Mouse (Mus musculus) adrenal gland, adult 18-20 months (tissue): ENCODE results near the gene Wdr49. TPM values are rescaled to one million over a fixed set of nuclear protein-coding genes. Genes with fewer than 3 reads are reported as not detected.
"Not testable (repeated sequence)": the region's sequence is repeated elsewhere in the genome, so short reads cannot be mapped to it uniquely, and the experiment has no call there.

ENCODE experiments used
- DNase-seq, 2 experiments: peaks; one replicate each; pipeline ENCODE4 v3.0.0; 2021 to 2022; ENCODE audit warnings: low spot score in 2 of 2
- total RNA-seq, 2 experiments: library from RNA; stranded (reverse); gene quantifications; 1 replicate in 1 of 2; 2 replicates in 1 of 2; pipeline ENCODE4 v1.2.3; 2021

Gene Wdr49
- total RNA-seq, 2 experiments from 2014 or later, result not detected

- DNase-seq, result no peak
Observed at GRCm38 (mm10) chr3:75304621-75305020, 177.3 kb downstream of the Wdr49 start.

- no peak for DNase-seq
Observed at GRCm38 (mm10) chr3:75301072-75301471, 180.9 kb downstream of the Wdr49 start.

GRCm38 (mm10) chr3:75299464-75299863 lies 182.5 kb downstream of the Wdr49 start:
- not testable (repeated sequence) for DNase-seq

GRCm38 (mm10) chr3:75297758-75298111 lies 184.2 kb downstream of the Wdr49 start:
- no peak for DNase-seq

- DNase-seq, result no peak
Observed at GRCm38 (mm10) chr3:75297026-75297757, 184.8 kb downstream of the Wdr49 start.

GRCm38 (mm10) chr3:75293243-75293642 lies 188.7 kb downstream of the Wdr49 start:
- no peak for DNase-seq

- DNase-seq, result no peak
Observed at GRCm38 (mm10) chr3:75277455-75277854, 204.5 kb downstream of the Wdr49 start.

- DNase-seq, result no peak
Observed at GRCm38 (mm10) chr3:75276522-75276921, 205.4 kb downstream of the Wdr49 start.

GRCm38 (mm10) chr3:75275127-75275526 lies 206.8 kb downstream of the Wdr49 start:
- no peak for DNase-seq

GRCm38 (mm10) chr3:75269978-75270377 lies 212.0 kb downstream of the Wdr49 start, which contains the start of gene Serpini2:
Gene Serpini2, minus strand, starts transcription at chr3:75270078.
- no peak for DNase-seq

- no peak for DNase-seq
Observed at GRCm38 (mm10) chr3:75259356-75259755, 222.6 kb downstream of the Wdr49 start.

Other genes with a start within 250 kb of the Wdr49 start
- not detected for gene Serpini2, start 212.1 kb downstream of the Wdr49 start, total RNA-seq
- 10 to 100 TPM; 51.6 to 63.3 TPM for gene Pdcd10, start 74.7 kb upstream of the Wdr49 start, total RNA-seq
- gene Serpini1, start 75.4 kb upstream of the Wdr49 start, total RNA-seq, result 1 to 10 TPM; 3.1 to 4.2 TPM